Mouse (Mus musculus) hindbrain, embryonic 10.5 days (tissue): ENCODE data around the gene B3galt5. TPM values are rescaled to one million over a fixed set of nuclear protein-coding genes. Genes with fewer than 3 reads are reported as not detected.
A peak's percentile ranks its signal among the peaks of the same experiment; 100 is the strongest.

Source experiments
- DNase-seq: peaks from one replicate; pipeline ENCODE4 v3.0.0-alpha.2; 2017; ENCODE audit warnings: low spot score
- H3K27ac ChIP-seq: fragments of 300-500 bp; sonication (generic); 2 replicates; pipeline ENCODE4 v1.5.1; 2016; ENCODE audit warnings: mild to moderate bottlenecking, moderate library complexity
- H3K27me3 ChIP-seq: fragments of 300-500 bp; sonication (generic); 2 replicates; pipeline ENCODE4 v1.6.1; 2016; ENCODE audit warnings: mild to moderate bottlenecking; ENCODE audit not compliant: poor library complexity, insufficient read depth, severe bottlenecking
- H3K36me3 ChIP-seq: fragments of 300-500 bp; sonication (generic); 2 replicates; pipeline ENCODE4 v1.6.1; 2016; ENCODE audit warnings: mild to moderate bottlenecking, moderate library complexity
- H3K4me1 ChIP-seq: fragments of 300-500 bp; sonication (generic); replicated peaks from 2 replicates; pipeline ENCODE4 v1.6.1; 2016; ENCODE audit warnings: mild to moderate bottlenecking
- H3K4me3 ChIP-seq: fragments of 300-500 bp; sonication (generic); 2 replicates; pipeline ENCODE4 v1.5.1; 2016; ENCODE audit warnings: mild to moderate bottlenecking, moderate library complexity
- H3K9me3 ChIP-seq: fragments of 300-500 bp; sonication (generic); 2 replicates; pipeline ENCODE4 v1.6.1; 2016; ENCODE audit warnings: mild to moderate bottlenecking, moderate library complexity
- WGBS: fragments of 180-500 bp; shearing (Covaris S2); methylation state at CpG from one replicate; pipeline ENCODE4 v1.1.7; 2016; 5-methylcytosine and 5-hydroxymethylcytosine counted together
- polyA plus RNA-seq: library from polyadenylated mRNA; unstranded; fragments of >200 nt; fragmentation: Nextera tagmentation; extraction: Ambion mirVana; gene quantifications from 2 replicates; pipeline ENCODE4 v1.2.1, GENCODE M21; 2016

The B3galt5 gene
- 0.60 and 0.63 TPM in 2 replicates for polyA plus RNA-seq

DNA sequence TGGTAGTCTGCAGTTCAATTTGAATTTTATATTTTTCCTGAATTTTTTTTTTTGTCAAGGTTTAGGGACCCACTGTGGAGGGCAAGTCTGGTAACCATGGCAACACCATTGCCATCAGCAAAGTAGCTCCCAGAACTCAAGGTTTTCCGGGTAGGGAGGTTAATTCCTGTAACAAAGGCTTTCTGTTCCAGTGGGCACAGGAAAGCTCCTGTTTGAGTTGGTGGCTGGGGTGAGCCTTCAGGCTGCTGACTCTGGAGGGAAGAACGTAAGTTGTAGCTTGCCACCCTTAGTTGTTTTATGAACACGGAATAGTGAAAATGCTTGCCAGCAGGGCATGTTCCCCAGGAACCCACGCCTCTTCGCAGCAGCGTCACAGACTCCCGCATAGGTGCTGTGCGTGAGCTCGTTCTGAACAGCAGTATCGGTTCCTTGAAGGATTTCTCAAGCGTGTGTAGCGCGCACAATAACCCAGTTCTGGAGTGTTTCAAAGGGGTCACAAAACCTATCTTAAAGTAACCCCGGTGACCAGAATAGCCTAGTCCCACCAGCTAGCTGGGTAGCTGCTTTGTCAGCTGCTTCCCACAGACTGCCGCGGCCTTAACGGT is at the start of gene B3galt5:
TSS of gene B3galt5 (plus strand) at position 436 of the 605 bp plus-strand sequence.
- Histone ChIP-seq H3K27ac (peak within 1 kb of the TSS; percentile 56; the same call in 1 of the 2 replicates), H3K4me3 (no peak within 1 kb of the TSS)
- WGBS = 69% methylated on average over 17 of the region's 17 CpGs

GRCm38 (mm10) chr16:96187619-96188018 is 48.0 kb upstream of the B3galt5 start:
- no peak overlapping the region for H3K27ac ChIP-seq
- no peak for DNase-seq
- peaks cover 9% of the 10 kb centered on the region for H3K4me1 ChIP-seq
- peaks cover 5% of the 10 kb centered on the region; the same call in 1 of the 2 replicates for H3K9me3 ChIP-seq
- no peak overlapping the region for H3K4me3 ChIP-seq
- WGBS = 91% methylated on average over 5 of the region's 5 CpGs
- peaks cover 13% of the 10 kb centered on the region for H3K27me3 ChIP-seq
- H3K36me3 ChIP-seq = no peaks in the 10 kb centered on the region; the same call in 1 of the 2 replicates

More for the DNA sequence above, at the start of gene B3galt5:
- peak; percentile 12 for DNase-seq
- Histone ChIP-seq H3K36me3 (no peaks in the 10 kb centered on the region), H3K27me3 (no peaks in the 10 kb centered on the region), H3K9me3 (no peaks in the 10 kb centered on the region), H3K4me1 (peaks cover 6% of the 10 kb centered on the region; the same call in 1 of the 2 replicates)

DNA sequence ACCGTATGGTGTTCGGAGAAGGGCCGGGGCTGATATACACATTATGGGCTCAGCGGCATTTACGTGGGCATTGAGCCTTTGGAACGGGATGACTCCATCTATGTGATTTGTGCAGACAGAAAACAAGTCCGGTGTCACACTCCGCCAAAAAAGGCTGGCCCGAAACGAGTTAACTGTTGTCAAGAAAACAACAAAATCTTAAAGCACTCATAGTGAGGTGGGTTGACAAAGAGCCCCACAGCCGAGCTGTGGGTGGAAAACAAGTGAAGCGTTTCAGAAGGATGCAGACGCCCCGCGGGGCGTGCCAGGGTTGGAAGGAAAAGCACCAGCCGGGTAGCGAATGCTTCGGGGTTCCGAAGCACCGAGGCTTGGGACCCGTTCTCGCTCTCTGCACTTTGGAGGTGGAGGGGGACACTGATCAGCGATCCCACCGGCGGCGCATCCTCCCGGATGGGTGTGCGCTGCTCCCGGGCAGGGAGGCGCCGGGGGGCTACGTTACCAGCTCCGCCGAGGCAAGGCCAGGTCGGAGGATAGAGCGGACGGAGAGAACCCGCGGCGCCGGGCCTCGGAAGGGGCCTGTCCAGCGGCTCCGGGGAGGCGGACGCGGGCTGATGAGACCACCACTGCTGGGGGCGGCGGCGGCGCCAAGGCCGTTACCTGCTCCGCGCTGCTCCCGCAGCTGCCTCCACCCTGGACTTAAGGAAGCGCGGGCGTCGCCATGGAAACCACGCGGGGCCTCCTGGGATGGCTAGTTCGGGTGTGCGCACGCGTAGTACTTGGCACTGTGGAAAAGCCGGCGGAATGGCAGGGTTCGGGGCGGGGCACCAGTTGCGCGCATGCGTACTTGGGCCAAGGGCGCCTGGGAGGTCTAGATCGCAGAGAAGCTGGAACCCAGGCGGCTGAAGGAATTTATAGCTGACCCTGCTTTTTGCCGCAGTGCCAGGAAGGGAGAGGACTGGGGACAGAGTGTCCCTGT is 43.8 kb upstream of the B3galt5 start, which contains the start of gene Lca5l:
TSS of gene Lca5l (minus strand) at position 741 of the 976 bp plus-strand sequence.
- no peaks in the 10 kb centered on the region for H3K9me3 ChIP-seq
- 1% methylated on average over 77 of the region's 77 CpGs for WGBS
- H3K27ac ChIP-seq = peak within 1 kb of the TSS; percentile 90

DNA sequence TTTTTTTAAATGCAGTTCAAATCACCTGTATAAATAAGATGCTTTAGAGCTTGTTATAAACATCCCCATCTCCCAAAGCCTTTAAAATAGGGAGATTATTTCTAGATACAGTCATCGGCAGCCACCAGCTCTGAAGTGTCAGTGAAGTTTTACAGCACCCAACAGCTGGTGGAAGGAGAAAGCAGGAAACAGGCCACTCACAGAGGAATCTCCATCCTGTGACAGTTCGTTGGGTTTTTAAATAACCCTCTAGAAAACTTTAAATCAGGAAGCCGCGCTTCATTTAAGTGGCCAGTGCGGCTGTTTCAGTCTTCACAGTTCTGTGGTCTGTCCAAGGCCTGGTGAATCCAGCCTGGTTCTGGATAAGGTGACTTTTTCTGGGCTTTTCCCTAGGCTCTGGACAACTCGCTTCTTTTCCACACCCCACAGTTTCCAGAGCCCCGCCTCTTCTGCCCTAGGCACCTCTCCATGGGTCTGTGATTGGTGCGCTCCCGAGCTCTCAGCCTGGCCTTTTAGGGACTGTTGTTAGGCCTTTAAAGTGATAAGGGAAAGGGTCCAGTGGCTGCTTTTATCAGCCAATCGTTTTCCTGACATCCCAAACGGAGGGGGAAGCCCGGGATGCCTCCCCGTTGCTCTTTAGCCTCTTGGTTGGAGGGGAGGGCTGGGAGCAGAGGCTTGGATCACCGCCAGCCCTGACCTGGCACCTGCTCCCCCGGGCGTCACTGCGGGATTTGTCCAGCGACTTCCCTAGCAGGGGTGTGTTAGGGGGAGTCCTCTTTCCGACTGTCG is 35.5 kb upstream of the B3galt5 start, which contains the start of gene Sh3bgr:
TSS of gene Sh3bgr (plus strand) at position 538 of the 789 bp plus-strand sequence.
- peak; percentile 70 for DNase-seq
- Histone ChIP-seq H3K4me1 (peaks cover 17% of the 10 kb centered on the region), H3K27me3 (peaks cover 3% of the 10 kb centered on the region; the same call in 1 of the 2 replicates), H3K27ac (peak within 1 kb of the TSS; percentile 78), H3K9me3 (no peaks in the 10 kb centered on the region), H3K36me3 (no peaks in the 10 kb centered on the region), H3K4me3 (peak within 1 kb of the TSS; percentile 50)
- WGBS = 11% methylated on average over 20 of the region's 20 CpGs

More for the DNA sequence above, 43.8 kb upstream of the B3galt5 start, which contains the start of gene Lca5l:
- H3K36me3 ChIP-seq = no peaks in the 10 kb centered on the region
- H3K4me3 ChIP-seq = peak within 1 kb of the TSS; percentile 90
- peaks cover 9% of the 10 kb centered on the region for H3K4me1 ChIP-seq
- peak; percentile 100 for DNase-seq
- H3K27me3 ChIP-seq = peaks cover 13% of the 10 kb centered on the region

DNA sequence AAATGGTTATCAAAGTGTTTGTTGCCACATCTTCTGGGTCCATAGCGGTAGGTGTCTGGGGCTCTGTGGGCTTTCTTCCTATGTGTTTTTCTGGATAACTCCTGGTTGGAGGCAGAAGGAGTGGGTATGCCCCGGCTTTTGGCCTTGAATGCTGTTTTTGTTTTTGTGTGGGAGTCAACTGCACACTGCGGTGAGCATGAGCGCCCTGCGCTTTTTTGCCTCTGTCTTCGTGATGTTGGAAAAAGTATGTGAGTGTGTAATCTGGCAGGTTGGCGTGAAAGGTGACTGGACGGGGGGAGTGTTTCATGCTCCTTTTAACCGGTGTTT is 34.9 kb upstream of the B3galt5 start:
- WGBS = 42% methylated on average over 9 of the region's 9 CpGs
- H3K27me3 ChIP-seq = peaks cover 3% of the 10 kb centered on the region; the same call in 1 of the 2 replicates
- peak overlapping the region; percentile 78 for H3K27ac ChIP-seq
- no peak for DNase-seq
- peaks cover 17% of the 10 kb centered on the region for H3K4me1 ChIP-seq
- H3K4me3 ChIP-seq = peak overlapping the region; percentile 50
- H3K9me3 ChIP-seq = no peaks in the 10 kb centered on the region
- no peaks in the 10 kb centered on the region for H3K36me3 ChIP-seq

GRCm38 (mm10) chr16:96201485-96202232 is 33.9 kb upstream of the B3galt5 start:
- Histone ChIP-seq H3K9me3 (no peaks in the 10 kb centered on the region), H3K27ac (no peak overlapping the region), H3K4me3 (no peak overlapping the region), H3K36me3 (no peaks in the 10 kb centered on the region), H3K4me1 (peaks cover 17% of the 10 kb centered on the region), H3K27me3 (peaks cover 3% of the 10 kb centered on the region; the same call in 1 of the 2 replicates)
- DNase-seq = no peak
- 78% methylated on average over 11 of the region's 11 CpGs for WGBS

GRCm38 (mm10) chr16:96209789-96210188 is 25.8 kb upstream of the B3galt5 start:
- 83% methylated on average over 10 of the region's 10 CpGs for WGBS
- H3K36me3 ChIP-seq = no peaks in the 10 kb centered on the region
- no peak overlapping the region for H3K27ac ChIP-seq
- DNase-seq = no peak
- H3K27me3 ChIP-seq = no peaks in the 10 kb centered on the region
- no peaks in the 10 kb centered on the region for H3K9me3 ChIP-seq
- H3K4me3 ChIP-seq = no peak overlapping the region
- H3K4me1 ChIP-seq = no peaks in the 10 kb centered on the region

DNA sequence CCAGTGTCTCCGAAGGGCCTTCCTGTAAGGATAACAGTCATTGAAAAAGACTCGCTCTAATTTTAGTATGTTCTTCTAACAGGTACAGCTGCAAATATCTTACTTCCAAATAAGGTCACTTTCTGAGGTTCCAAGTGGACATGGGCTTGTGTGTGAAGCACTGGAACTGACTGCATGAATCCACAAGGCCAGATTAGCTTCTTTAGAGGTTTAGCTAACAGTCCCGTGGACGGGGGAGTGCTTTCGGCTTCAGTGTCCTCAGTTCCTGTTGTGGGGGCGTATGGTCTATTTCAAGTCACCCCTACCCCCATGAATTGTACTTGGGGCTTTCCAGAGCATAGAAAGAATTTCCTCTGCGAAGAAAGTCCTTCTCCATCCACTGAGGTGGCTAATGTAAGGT is 24.7 kb upstream of the B3galt5 start:
- Histone ChIP-seq H3K4me3 (no peak overlapping the region), H3K27me3 (no peaks in the 10 kb centered on the region), H3K27ac (no peak overlapping the region), H3K36me3 (no peaks in the 10 kb centered on the region), H3K9me3 (no peaks in the 10 kb centered on the region), H3K4me1 (no peaks in the 10 kb centered on the region)
- DNase-seq = no peak
- WGBS = 87% methylated on average over 7 of the region's 7 CpGs

GRCm38 (mm10) chr16:96213027-96213426 is 22.6 kb upstream of the B3galt5 start:
- DNase-seq = no peak
- Histone ChIP-seq H3K27me3 (no peaks in the 10 kb centered on the region), H3K9me3 (no peaks in the 10 kb centered on the region), H3K36me3 (no peaks in the 10 kb centered on the region), H3K27ac (no peak overlapping the region), H3K4me3 (no peak overlapping the region), H3K4me1 (no peaks in the 10 kb centered on the region)
- WGBS = 92% methylated on average over 4 of the region's 4 CpGs

DNA sequence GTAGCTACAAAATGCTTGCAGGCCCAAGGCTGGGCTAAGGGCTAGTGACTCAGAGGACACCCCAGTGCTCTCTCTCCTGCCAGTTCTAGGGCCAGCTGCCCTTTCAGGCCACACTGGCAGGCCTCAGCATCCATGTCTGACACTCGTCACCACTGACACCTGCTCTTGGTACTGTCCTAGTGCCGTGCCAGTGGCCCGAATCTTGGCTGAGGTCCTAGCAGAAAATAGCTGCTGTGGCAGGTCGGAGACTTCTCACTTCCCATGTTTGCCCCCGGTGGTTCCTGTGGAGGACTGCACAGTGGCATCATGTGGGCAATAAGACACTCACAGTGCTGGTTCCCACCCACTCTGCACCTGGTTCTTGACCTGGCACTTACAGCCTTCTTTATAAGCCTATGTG is 14.1 kb upstream of the B3galt5 start:
- WGBS = 79% methylated on average over 5 of the region's 5 CpGs
- no peak overlapping the region for H3K27ac ChIP-seq
- H3K36me3 ChIP-seq = no peaks in the 10 kb centered on the region
- no peaks in the 10 kb centered on the region for H3K9me3 ChIP-seq
- no peak for DNase-seq
- H3K4me1 ChIP-seq = no peaks in the 10 kb centered on the region
- no peak overlapping the region for H3K4me3 ChIP-seq
- H3K27me3 ChIP-seq = no peaks in the 10 kb centered on the region

GRCm38 (mm10) chr16:96221959-96222358 is 13.6 kb upstream of the B3galt5 start:
- 85% methylated on average over 3 of the region's 3 CpGs for WGBS
- H3K27me3 ChIP-seq = no peaks in the 10 kb centered on the region
- no peak overlapping the region for H3K4me3 ChIP-seq
- H3K36me3 ChIP-seq = no peaks in the 10 kb centered on the region
- H3K27ac ChIP-seq = no peak overlapping the region
- DNase-seq = no peak
- H3K4me1 ChIP-seq = no peaks in the 10 kb centered on the region
- no peaks in the 10 kb centered on the region for H3K9me3 ChIP-seq

DNA sequence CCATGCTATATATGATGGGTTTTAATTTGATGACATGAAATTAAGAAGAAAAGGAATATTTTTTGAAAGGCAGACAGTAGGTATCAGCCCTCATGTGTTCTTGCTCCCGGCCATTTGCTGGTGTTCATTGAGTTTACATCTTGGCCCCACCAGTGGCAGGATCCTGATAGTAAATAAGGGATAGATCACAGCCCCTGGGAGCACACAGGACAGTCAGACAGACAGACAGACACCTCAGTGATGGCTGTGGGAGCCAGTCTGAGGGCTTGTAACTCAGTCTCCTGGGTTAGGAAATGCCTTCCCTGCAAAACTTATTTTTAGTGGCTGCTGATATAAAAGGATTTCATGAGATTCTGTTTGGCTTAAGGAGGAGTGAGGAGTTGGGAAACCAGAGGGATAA is 13.1 kb upstream of the B3galt5 start:
- no peak for DNase-seq
- Histone ChIP-seq H3K27ac (no peak overlapping the region), H3K36me3 (no peaks in the 10 kb centered on the region), H3K9me3 (no peaks in the 10 kb centered on the region), H3K4me3 (no peak overlapping the region), H3K4me1 (no peaks in the 10 kb centered on the region), H3K27me3 (no peaks in the 10 kb centered on the region)
- WGBS = 81% methylated on average over 1 of the region's 1 CpGs
